Mouse (Mus musculus) forebrain, embryonic 10.5 days (tissue): ENCODE measurements around the gene Arl15. TPM values are rescaled to one million over a fixed set of nuclear protein-coding genes. Genes with fewer than 3 reads are reported as not detected.

Experiments used
- DNase-seq: peaks from one replicate; pipeline ENCODE4 v3.0.0-alpha.2; 2017; ENCODE audit warnings: low spot score; ENCODE audit errors: extremely low spot score
- H3K27ac ChIP-seq: fragments of 300-500 bp; sonication (generic); 2 replicates; pipeline ENCODE4 v1.5.1; 2016; ENCODE audit warnings: mild to moderate bottlenecking
- H3K27me3 ChIP-seq: fragments of 300-500 bp; sonication (generic); 2 replicates; pipeline ENCODE4 v1.6.1; 2016; ENCODE audit warnings: mild to moderate bottlenecking; ENCODE audit not compliant: poor library complexity, severe bottlenecking
- H3K36me3 ChIP-seq: fragments of 300-500 bp; sonication (generic); replicated peaks from 2 replicates; pipeline ENCODE4 v1.6.1; 2016; ENCODE audit warnings: mild to moderate bottlenecking, moderate library complexity
- H3K4me1 ChIP-seq: fragments of 300-500 bp; sonication (generic); 2 replicates; pipeline ENCODE4 v1.6.1; 2016
- H3K4me3 ChIP-seq: fragments of 300-500 bp; sonication (generic); 2 replicates; pipeline ENCODE4 v1.5.1; 2016; ENCODE audit warnings: mild to moderate bottlenecking, moderate library complexity
- H3K9me3 ChIP-seq: fragments of 300-500 bp; sonication (generic); 2 replicates; pipeline ENCODE4 v1.6.1; 2016; ENCODE audit warnings: mild to moderate bottlenecking, moderate library complexity
- WGBS: fragments of 180-500 bp; shearing (Covaris S2); methylation state at CpG from one replicate; pipeline ENCODE4 v1.1.7; 2016; 5-methylcytosine and 5-hydroxymethylcytosine counted together
- polyA plus RNA-seq: library from polyadenylated mRNA; unstranded; fragments of >200 nt; fragmentation: Nextera tagmentation; extraction: Ambion mirVana; gene quantifications from 2 replicates; pipeline ENCODE4 v1.2.1, GENCODE M21; 2016

The Arl15 gene
- polyA plus RNA-seq, 1 experiment from 2014 or later: 11.6 TPM

DNA sequence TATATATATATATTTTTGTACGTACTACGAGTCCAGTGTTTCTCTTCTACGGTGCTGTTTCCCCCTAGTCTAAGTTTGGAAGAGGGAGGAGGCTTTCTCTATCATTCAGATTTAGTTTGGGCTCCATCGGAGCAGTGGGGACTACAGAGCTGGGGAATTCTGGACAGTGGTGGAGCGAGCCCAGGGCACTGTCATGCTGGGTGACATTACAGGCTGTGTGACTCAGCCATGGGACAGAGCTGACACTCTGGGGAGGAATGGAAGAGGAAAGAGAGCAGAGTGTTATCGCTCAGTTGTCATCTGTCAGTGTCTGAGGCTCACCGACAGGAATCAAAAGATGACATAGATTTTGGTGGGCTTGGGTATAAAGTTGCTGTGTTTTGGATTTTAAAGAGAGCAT, 124.4 kb downstream of the Arl15 start:
- Histone ChIP-seq H3K27ac (peak overlapping the region; percentile 80), H3K27me3 (no peaks in the 10 kb centered on the region), H3K9me3 (no peaks in the 10 kb centered on the region), H3K36me3 (peaks cover 15% of the 10 kb centered on the region), H3K4me1 (peaks cover 55% of the 10 kb centered on the region), H3K4me3 (no peak overlapping the region)
- no peak for DNase-seq
- WGBS: 81% methylated on average over 7 of the region's 7 CpGs

- H3K9me3 ChIP-seq: no peaks in the 10 kb centered on the region
- H3K36me3 ChIP-seq: no peaks in the 10 kb centered on the region
- no peak overlapping the region for H3K27ac ChIP-seq
- H3K27me3 ChIP-seq: 0 out of 2 replicates have a peak, but pooled peaks cover 5% of the 10 kb centered on the region
- H3K4me3 ChIP-seq: no peak overlapping the region
- WGBS: 90% methylated on average over 4 of the region's 4 CpGs
- peaks cover 2% of the 10 kb centered on the region for H3K4me1 ChIP-seq
- no peak for DNase-seq
Measured at GRCm38 (mm10) chr13:113935697-113936096, 141.4 kb downstream of the Arl15 start.

GRCm38 (mm10) chr13:113937231-113937630, 142.9 kb downstream of the Arl15 start:
- H3K36me3 ChIP-seq: no peaks in the 10 kb centered on the region
- 99% methylated on average over 5 of the region's 5 CpGs for WGBS
- H3K27ac ChIP-seq: no peak overlapping the region

GRCm38 (mm10) chr13:113938561-113938960, 144.3 kb downstream of the Arl15 start:
- no peaks in the 10 kb centered on the region for H3K36me3 ChIP-seq
- no peak overlapping the region for H3K27ac ChIP-seq
- H3K4me3 ChIP-seq: no peak overlapping the region
- no peak for DNase-seq
- no peaks in the 10 kb centered on the region for H3K9me3 ChIP-seq
- WGBS: 83% methylated on average over 9 of the region's 9 CpGs
- H3K4me1 ChIP-seq: no peaks in the 10 kb centered on the region; the same call in 1 of the 2 replicates
- 0 out of 2 replicates have a peak, but pooled peaks cover 5% of the 10 kb centered on the region for H3K27me3 ChIP-seq

More at GRCm38 (mm10) chr13:113937231-113937630, 142.9 kb downstream of the Arl15 start:
- 0 out of 2 replicates have a peak, but pooled peaks cover 5% of the 10 kb centered on the region for H3K27me3 ChIP-seq
- H3K9me3 ChIP-seq: no peaks in the 10 kb centered on the region
- DNase-seq: no peak
- H3K4me3 ChIP-seq: no peak overlapping the region
- H3K4me1 ChIP-seq: no peaks in the 10 kb centered on the region; the same call in 1 of the 2 replicates

DNA sequence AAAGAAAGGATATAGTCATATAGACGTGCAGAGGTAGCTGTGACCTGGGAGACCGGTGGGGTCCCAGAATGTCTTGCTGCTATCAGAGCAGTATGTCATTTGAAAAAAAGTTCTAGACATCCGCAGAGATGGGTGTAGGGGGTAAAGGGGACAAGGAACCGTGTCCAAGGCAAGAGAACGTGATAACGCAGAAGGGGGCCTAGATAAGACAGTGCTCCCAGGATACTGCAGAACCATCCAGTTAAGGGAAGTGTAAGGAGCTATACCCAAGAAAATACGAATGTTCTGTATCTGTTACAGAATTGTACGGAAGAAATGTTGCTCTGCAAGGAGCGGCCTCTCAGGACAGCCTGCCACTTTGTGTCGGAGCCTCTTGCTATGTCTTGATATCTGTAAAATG, 144.8 kb downstream of the Arl15 start:
- Histone ChIP-seq H3K9me3 (no peaks in the 10 kb centered on the region), H3K4me1 (no peaks in the 10 kb centered on the region; the same call in 1 of the 2 replicates), H3K27me3 (0 out of 2 replicates have a peak, but pooled peaks cover 5% of the 10 kb centered on the region), H3K27ac (no peak overlapping the region), H3K4me3 (no peak overlapping the region), H3K36me3 (no peaks in the 10 kb centered on the region)
- WGBS: 93% methylated on average over 10 of the region's 10 CpGs
- DNase-seq: no peak

DNA sequence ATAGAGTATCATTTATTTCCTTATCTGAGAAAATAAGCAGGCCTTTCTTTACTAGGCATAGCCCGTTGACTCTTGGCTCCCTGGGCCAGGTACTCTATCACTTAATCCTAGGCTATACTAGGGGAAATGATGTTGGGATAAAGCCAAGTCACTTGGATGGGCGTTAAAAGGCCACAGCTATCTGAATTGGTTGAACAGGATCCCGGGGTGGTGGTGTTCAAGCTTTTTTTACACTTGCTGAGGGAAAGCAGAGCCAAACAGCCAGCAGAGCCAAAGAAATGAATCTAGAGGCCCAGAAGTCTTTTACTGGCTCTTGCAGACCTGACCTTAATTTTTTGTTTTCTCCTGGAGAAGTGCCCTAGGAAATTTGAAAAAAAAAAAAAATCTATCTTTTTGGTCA, 145.4 kb downstream of the Arl15 start:
- no peak for DNase-seq
- 0 out of 2 replicates have a peak, but pooled peaks cover 5% of the 10 kb centered on the region for H3K27me3 ChIP-seq
- H3K4me1 ChIP-seq: no peaks in the 10 kb centered on the region; the same call in 1 of the 2 replicates
- no peaks in the 10 kb centered on the region for H3K9me3 ChIP-seq
- H3K27ac ChIP-seq: no peak overlapping the region
- H3K36me3 ChIP-seq: no peaks in the 10 kb centered on the region
- WGBS: 92% methylated on average over 3 of the region's 3 CpGs
- H3K4me3 ChIP-seq: no peak overlapping the region

DNA sequence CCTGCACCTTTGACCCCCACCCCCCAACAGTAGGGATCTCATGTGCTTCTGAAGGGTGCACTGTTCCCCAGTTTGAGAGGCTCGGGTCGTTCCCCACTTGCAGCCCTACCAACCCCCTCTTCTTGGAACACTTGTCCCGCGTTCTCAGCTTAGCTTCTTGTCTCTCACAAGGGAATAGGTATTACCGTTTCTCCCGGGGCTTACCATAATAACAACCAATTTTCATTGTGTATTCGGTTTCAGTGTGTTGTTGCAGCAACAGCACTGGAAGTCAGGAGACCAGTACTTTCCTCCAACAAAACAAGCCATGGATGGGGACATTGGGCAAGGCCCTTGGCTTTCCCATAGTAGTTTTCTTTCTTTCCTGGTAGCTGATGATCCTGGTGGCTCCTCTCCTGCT, 145.8 kb downstream of the Arl15 start:
- no peak for DNase-seq
- Histone ChIP-seq H3K4me3 (no peak overlapping the region), H3K27ac (no peak overlapping the region), H3K4me1 (no peaks in the 10 kb centered on the region; the same call in 1 of the 2 replicates), H3K27me3 (0 out of 2 replicates have a peak, but pooled peaks cover 5% of the 10 kb centered on the region), H3K9me3 (no peaks in the 10 kb centered on the region), H3K36me3 (no peaks in the 10 kb centered on the region)
- 94% methylated on average over 7 of the region's 7 CpGs for WGBS

DNA sequence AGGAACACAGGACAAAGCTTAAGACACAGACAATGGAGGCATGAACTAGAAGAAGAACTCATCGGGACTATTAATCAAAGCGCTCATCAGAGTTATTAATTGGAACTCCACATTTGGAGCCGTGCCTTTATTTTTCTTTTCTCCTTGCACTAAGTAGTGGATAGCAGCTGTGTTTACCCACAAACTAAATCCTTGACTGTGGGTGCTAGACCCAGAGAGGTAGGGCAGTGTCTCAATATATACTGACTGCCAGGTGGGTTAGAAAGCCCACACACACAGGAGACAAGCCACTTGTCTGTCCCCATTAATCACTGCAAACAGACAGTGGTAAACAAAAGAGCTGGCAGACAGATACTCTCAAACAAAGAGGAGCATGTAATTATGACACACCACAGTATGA, 147.6 kb downstream of the Arl15 start:
- Histone ChIP-seq H3K4me1 (peaks cover 4% of the 10 kb centered on the region; the same call in 1 of the 2 replicates), H3K27me3 (no peaks in the 10 kb centered on the region), H3K36me3 (no peaks in the 10 kb centered on the region), H3K9me3 (no peaks in the 10 kb centered on the region), H3K27ac (no peak overlapping the region), H3K4me3 (no peak overlapping the region)
- DNase-seq: no peak
- 84% methylated on average over 3 of the region's 3 CpGs for WGBS

GRCm38 (mm10) chr13:113947546-113947945, 153.2 kb downstream of the Arl15 start:
- H3K4me3 ChIP-seq: no peak overlapping the region
- WGBS: 82% methylated on average over 4 of the region's 4 CpGs
- H3K27me3 ChIP-seq: no peaks in the 10 kb centered on the region
- DNase-seq: no peak
- no peaks in the 10 kb centered on the region for H3K9me3 ChIP-seq
- H3K4me1 ChIP-seq: peaks cover 15% of the 10 kb centered on the region
- H3K36me3 ChIP-seq: no peaks in the 10 kb centered on the region
- no peak overlapping the region for H3K27ac ChIP-seq

GRCm38 (mm10) chr13:113949708-113950107, 155.4 kb downstream of the Arl15 start:
- Histone ChIP-seq H3K27me3 (no peaks in the 10 kb centered on the region), H3K36me3 (no peaks in the 10 kb centered on the region), H3K9me3 (no peaks in the 10 kb centered on the region), H3K27ac (0 out of 2 replicates have a peak overlapping the region, but pooled peaks have one; percentile 17), H3K4me1 (peaks cover 15% of the 10 kb centered on the region), H3K4me3 (no peak overlapping the region)
- 71% methylated on average over 5 of the region's 5 CpGs for WGBS
- DNase-seq: no peak

- Histone ChIP-seq H3K36me3 (no peaks in the 10 kb centered on the region), H3K4me1 (peaks cover 15% of the 10 kb centered on the region), H3K27me3 (no peaks in the 10 kb centered on the region), H3K27ac (no peak overlapping the region), H3K9me3 (no peaks in the 10 kb centered on the region), H3K4me3 (no peak overlapping the region)
- WGBS: 94% methylated on average over 6 of the region's 6 CpGs
- DNase-seq: no peak
Measured at GRCm38 (mm10) chr13:113950131-113950530, 155.8 kb downstream of the Arl15 start.

GRCm38 (mm10) chr13:113957438-113957837, 163.1 kb downstream of the Arl15 start:
- 90% methylated on average over 4 of the region's 4 CpGs for WGBS
- no peaks in the 10 kb centered on the region for H3K4me1 ChIP-seq
- H3K4me3 ChIP-seq: no peak overlapping the region
- H3K9me3 ChIP-seq: no peaks in the 10 kb centered on the region
- H3K27ac ChIP-seq: no peak overlapping the region
- no peaks in the 10 kb centered on the region for H3K36me3 ChIP-seq
- DNase-seq: no peak
- no peaks in the 10 kb centered on the region for H3K27me3 ChIP-seq

GRCm38 (mm10) chr13:113964945-113965344, 170.6 kb downstream of the Arl15 start:
- Histone ChIP-seq H3K27ac (no peak overlapping the region), H3K9me3 (no peaks in the 10 kb centered on the region), H3K4me3 (no peak overlapping the region), H3K4me1 (no peaks in the 10 kb centered on the region), H3K27me3 (no peaks in the 10 kb centered on the region), H3K36me3 (peaks cover 24% of the 10 kb centered on the region)
- no peak for DNase-seq
- 94% methylated on average over 9 of the region's 9 CpGs for WGBS

DNA sequence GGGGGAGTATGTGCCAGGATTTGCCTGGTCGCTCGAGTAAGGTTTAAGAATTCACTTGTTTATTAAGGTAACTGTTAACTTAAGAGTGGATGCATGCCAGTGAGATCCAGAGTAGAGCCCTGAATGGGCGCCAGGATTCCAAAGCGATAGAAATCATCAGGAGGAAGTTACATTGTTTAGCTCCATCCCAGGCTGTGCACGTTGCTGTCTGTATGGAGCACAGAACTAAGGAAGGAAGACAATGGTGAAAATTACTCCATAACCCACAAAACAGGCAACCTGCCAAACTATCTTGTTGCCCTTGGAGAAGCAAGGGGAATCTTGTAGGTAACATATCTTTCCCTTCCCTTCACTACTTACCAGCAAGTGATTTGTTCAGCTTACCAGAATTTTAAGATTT, 176.4 kb downstream of the Arl15 start:
- H3K27me3 ChIP-seq: peaks cover 11% of the 10 kb centered on the region; the same call in 1 of the 2 replicates
- WGBS: 89% methylated on average over 5 of the region's 5 CpGs
- H3K4me3 ChIP-seq: no peak overlapping the region
- peaks cover 26% of the 10 kb centered on the region for H3K4me1 ChIP-seq
- peaks cover 24% of the 10 kb centered on the region for H3K36me3 ChIP-seq
- no peaks in the 10 kb centered on the region for H3K9me3 ChIP-seq
- H3K27ac ChIP-seq: no peak overlapping the region
- no peak for DNase-seq
